In the genomic region with DNA sequence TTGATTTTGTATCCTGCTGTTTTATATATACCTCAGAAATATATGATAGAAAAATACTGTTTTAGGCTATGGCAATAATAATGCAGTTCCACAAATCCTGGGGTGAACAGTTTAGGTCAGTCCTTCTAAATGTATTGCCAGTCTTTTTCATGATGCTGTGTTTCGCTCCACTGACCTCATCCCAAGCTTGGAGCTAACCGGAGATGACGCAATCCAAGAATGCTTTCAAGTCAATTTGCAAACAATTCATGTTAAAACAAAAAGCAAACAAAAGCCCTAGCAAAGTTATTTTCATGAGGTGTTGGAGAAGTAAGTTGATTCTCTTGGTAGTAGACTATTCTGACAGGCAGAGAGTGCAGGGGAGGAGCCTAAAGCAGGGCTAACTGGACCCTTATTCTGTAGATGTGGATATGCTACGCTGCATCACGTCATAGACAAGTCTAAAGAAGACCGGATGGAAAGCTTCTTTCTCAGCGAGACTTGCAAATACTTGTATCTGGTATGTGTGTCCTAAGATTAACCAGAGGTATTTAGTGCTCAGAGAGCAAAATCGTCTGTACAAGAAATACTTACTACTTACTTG, we compare ENCODE assay signal across 24 mouse cellular contexts.
"Had no signal": no experiment of that assay in that cellular context is flagged by ENCODE, and none has a peak within 500 bp of the region (broad histone marks: within the 10 kb centered on the region; RNA-seq: fewer than 3 reads in every experiment).

No protein-coding gene starts in this region.

- ATAC-seq: hindbrain, postnatal 0 days; intestine, embryonic 16.5 days had no signal

- H3K27me3 ChIP-seq: heart, embryonic 13.5 days; heart, embryonic 15.5 days; hindbrain, embryonic 13.5 days; hindbrain, embryonic 15.5 days; kidney, embryonic 15.5 days; limb, embryonic 12.5 days had no signal

- H3K27ac ChIP-seq: heart, embryonic 13.5 days; heart, embryonic 15.5 days; hindbrain, embryonic 13.5 days; hindbrain, embryonic 15.5 days; hindbrain, postnatal 0 days; kidney, embryonic 15.5 days; kidney, postnatal 0 days; layer of hippocampus, adult 2 months; left cerebral cortex, adult 2 months; limb, embryonic 10.5 days; limb, embryonic 12.5 days had no signal

- H3K9me3 ChIP-seq: heart, embryonic 13.5 days; heart, embryonic 15.5 days; hindbrain, embryonic 13.5 days; hindbrain, embryonic 15.5 days; kidney, embryonic 15.5 days; limb, embryonic 10.5 days; limb, embryonic 12.5 days had no signal

- H3K4me1 ChIP-seq: heart, embryonic 13.5 days; heart, embryonic 15.5 days; hindbrain, embryonic 13.5 days; hindbrain, embryonic 15.5 days; kidney, embryonic 15.5 days; limb, embryonic 10.5 days; limb, embryonic 12.5 days had no signal

- DNase-seq: gastrocnemius, postnatal 14 days; gastrocnemius, postnatal 36 days; heart, adult 18-20 months; heart, postnatal 14 days; heart, postnatal 36 days; kidney, adult 11 months; kidney, adult 2 months; kidney, adult 9 months; kidney, postnatal 14 days; kidney, postnatal 4 days; liver had no signal

- H3K4me2 ChIP-seq: heart, embryonic 11.5 days; heart, embryonic 13.5 days; heart, embryonic 15.5 days; hindbrain, embryonic 13.5 days; hindbrain, embryonic 15.5 days; kidney, embryonic 15.5 days; limb, embryonic 12.5 days had no signal

- H3K9ac ChIP-seq: heart, embryonic 13.5 days; heart, embryonic 15.5 days; hindbrain, embryonic 13.5 days; hindbrain, embryonic 15.5 days; kidney, embryonic 15.5 days; limb, embryonic 12.5 days had no signal

- H3K4me3 ChIP-seq: heart, embryonic 13.5 days; heart, embryonic 15.5 days; hindbrain, embryonic 13.5 days; hindbrain, embryonic 15.5 days; kidney, embryonic 15.5 days; layer of hippocampus, adult 2 months; left cerebral cortex, adult 2 months; limb, embryonic 10.5 days; limb, embryonic 12.5 days had no signal
